Mouse (Mus musculus) frontal cortex, postnatal 36 days (tissue): ENCODE results near the gene St8sia1.

Experiments
- DNase-seq, 2 experiments: peaks; one replicate each; pipeline ENCODE4 v3.0.0; 2022; ENCODE audit warnings: low spot score in 2 of 2

The St8sia1 gene

DNA sequence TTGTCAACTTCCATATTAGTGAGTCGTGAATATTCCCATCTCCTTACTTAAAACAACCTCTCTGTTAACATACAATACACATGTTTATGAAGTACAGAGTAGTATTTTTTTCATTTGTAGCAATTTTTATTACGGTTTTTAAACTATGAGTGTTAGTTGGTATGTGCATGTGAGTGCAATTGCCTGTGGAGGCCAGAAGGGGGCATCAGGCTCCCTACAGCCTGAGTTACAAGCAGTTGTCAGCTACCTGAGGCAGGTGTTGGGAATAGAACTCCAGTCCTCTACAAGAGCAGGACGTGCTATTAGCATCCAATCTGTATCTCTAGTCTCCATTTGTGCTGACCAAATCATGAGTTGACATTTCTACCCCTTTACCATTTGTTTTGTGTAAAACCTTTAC lies 19.8 kb downstream of the St8sia1 start:
- no peak for DNase-seq

DNA sequence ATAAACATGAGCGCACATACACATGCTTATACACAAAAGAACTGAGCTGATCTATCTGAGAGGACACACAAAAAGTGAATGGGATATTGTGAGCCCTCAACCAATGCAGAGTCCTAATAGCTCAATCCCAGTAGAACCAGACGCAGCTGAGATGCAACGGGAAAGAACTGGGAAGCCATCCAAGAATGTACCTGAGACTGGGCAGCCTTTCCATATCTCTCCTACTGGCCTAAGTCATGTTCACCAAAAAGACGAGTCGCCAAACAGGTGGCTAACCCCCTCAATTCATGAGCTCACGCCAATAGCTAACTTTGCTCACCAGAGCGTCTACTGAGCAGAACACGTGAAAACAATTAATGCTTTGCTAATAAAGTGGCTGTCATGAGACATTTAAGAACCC lies 20.8 kb downstream of the St8sia1 start:
- no peak for DNase-seq

DNA sequence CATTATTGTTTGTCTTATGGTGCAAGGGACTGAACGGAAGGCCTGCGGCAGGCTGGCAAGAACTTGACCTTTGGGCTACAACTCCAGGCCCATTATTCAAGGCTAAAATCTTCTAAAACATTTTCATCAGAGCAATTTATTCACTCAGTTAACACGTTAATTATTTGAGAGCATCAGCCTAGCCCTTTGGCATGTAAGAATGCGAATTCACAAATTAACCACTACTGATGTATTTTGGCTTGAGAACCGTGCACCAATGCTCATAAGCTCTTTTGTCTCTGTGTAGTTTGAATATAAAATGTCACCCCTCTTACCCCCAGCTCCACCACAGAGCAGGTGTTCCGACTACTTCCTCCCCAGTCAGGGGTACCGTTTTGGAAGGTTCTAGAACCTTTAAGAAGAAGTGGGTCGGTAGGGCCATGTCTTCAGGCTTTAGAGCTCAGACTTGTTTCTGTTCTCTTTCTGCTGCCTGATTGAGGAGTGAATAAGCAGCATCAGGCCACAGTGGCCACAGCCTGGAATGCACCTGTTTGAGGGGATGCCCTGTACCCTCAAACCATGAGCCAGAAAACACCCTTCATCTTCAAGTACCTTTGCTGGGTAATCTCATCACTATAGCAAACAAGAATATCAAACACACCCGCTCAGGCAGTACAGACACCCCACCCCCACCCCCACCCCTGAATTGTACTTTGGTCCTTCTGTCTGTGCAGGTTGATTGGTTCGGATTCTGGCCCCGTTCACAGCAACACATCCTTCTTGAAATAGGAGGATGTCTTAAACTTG lies 22.5 kb downstream of the St8sia1 start:
- no peak for DNase-seq

DNA sequence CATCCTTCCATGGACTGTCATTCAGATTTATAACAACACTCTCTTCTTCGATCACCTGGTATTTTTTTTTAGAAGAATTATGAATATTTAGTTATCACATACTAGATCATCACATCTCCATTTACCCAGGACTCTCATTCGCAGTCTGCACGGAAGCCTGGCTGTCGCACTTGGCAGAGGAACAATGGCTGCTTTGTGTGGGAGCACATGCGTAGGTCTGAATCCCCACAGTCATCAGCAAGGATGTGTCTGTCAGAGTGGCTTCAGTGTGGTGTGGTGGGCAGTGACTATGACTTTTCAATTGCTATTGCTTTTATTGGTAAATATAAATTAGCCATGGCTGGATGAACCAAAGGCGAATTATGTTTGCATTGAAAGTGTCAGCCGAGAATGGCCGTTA lies 23.2 kb downstream of the St8sia1 start:
- peak in 1 of 2 experiments; percentile 42 for DNase-seq

DNA sequence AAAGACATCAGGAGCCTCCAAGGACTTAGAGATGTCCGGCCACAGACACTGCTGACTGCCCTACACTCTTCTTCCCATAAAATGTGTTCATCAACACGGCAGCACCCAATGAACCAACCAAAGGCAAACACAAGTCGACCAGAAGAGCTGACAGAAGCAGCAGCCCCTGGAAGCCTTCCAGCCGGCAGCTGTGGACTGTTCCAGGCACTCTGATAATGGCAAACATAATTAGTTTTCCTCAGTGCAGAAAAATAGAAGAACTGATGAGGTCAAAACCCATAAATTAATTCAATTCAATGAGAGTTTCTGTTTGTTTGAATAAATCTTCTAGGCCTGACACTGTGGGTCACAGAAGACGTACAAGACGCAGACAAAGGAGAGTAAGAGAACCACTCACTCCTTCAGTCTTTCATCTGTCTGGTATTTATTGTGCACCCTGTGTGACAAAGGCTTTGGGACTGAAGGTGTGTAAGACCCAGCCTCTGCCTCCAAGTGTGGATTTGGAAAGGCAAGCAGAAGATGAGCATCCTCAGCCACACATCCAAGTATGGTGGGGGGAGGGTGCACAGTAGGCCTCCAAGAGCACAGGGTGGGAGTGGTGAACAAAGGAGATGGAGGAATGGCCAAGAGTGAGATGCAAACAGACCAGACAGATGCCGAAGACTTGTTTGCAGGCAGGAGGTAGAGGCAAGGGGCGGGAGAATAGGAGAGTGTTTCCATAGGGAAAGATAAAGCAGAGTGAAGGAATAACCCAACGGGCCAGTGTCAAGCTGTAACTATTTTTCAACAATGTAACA lies 25.5 kb downstream of the St8sia1 start:
- DNase-seq: no peak

DNA sequence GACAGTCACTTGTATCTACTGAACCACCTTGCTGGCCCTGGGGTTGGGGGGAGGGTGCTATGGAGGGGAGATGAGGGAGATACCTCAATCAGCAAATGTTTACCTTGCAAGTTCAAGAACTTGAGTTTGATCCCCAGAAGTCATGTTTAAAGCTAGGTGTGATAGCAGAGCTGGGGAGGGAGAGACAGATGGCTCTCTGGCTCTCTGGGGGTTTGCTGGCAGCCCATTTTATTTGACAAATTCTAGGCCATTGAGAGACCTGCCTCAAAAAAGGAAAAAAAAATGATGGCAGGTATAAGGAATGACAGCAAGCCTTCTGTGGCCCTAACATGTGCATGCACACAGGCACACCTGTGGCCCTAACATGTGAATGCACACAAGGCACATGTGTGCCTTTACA lies 26.2 kb downstream of the St8sia1 start:
- DNase-seq: no peak

DNA sequence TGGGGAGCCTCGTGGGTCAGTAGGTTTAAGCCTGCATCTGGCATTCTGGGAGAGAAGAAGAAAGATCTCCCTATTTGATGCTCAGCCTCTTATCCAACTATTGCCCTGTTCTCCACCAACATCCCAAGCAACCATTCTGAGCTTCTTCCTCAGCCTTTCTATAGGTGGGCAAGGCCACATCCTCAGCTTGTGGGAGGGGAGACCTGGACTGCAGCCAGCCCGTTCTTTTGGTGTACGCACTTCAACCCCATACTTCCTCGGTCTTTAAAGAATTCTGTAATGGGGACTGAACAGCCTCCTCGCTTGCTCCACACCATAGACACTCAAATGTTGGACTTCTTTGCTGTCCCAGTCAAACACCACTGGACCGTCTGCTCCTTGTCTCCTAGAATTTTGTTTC lies 31.7 kb downstream of the St8sia1 start:
- DNase-seq: no peak

DNA sequence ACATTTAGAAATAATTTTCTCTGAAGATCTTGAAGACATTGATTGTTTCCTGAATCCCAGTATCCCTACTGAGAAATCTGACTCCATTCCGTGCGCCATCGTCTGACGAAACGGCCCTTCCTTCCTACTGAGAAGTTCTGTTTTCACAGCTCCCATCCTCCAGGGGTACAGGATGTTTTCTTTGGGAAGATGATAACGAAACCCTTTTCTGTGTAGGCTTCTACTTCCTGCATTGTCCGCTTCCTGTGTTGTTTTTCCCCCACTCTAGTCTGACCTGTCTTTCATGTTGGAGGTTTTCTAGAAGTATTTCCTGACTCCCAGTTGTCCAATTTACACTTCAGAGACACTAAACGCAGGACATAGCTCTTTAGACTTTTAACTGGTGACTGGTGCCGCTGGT lies 32.1 kb downstream of the St8sia1 start:
- no peak for DNase-seq

DNA sequence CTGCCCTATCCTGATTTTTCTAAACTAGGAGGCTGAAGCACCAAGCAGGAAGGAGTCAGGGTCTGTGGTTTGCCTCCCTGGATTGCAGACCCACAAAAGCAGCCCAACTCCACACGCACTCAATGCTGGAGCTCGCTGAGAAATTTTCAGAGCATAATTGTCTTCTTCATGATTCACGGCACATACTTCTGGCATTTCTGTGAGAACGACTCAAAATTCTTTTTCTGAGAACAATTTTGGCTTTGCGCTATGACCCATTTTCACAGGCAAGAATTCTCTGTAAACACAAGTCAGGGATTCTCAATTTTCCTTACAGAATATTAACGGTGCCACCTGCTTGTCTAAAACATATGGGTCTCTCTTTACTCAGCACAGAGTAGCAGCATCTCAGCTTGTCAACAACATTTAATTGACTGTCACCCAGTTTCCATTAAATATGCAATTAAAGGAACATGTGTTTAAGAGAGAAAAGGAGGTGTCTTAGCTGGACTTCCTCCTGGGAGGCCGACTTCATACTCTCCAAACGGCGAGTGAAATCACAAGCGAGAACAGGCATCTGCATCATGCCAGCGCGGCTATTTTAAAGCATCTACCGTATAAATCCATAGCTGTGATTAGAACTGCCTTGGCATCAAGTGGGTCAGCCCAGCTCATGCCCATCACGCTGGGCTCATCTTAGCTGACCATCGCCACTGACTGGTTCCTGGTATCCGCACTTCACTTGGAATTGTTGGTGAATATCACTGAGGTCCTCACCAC lies 35.5 kb downstream of the St8sia1 start:
- DNase-seq: peak; percentile 24 to 42

DNA sequence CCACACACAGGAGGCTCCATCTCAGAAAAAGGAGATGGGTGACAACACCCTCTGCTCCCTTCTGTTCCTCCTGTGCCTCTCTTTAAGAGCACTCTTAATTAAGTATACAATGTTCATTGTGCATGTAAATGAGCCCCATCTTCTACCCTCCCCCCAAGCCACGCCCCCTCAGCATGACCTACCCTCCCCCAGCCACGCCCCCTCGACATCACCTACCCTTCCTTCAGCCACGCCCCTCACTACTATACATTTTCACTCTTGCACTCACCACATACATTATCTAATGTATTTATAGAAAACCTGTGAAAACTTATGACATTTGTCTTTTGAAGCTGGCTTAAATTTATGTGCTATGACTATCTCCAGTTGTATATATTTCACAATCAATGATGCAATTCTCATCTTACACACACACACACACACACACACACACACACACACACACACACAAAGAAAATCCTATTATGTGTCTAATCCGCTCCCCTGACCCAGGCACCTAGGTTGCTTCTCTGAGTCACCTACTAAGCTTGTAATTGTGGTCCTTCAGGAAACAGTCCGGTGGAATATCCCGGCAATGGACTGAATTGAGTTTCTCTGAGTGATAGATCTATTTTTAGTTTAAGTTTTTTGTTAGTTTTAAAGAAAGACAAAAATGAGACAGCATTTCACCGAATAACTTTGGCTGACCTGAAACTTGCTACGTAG lies 37.2 kb downstream of the St8sia1 start:
- no peak for DNase-seq

GRCm38 (mm10) chr6:142925921-142926320 lies 38.3 kb downstream of the St8sia1 start:
- no peak for DNase-seq

GRCm38 (mm10) chr6:142925374-142925773 lies 38.9 kb downstream of the St8sia1 start:
- no peak for DNase-seq

DNA sequence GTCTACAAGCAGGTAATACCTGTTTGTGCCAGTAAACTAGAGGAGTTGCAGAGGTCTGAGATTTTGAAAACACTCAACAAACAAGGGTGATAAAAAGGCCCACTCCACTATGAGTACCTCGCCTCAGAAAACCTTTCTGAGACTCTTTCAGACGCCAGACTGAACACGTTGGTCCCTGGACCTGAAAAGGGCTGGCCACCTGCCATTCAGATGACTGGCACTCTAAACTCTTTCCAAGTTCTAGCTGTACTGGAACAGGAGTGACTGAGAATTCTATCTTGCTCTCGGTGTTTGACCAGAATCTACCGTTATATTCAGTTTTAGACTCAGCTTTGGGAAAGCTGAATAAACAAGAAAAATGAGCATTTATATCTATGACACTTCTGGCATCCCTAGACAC lies 43.4 kb downstream of the St8sia1 start:
- DNase-seq: no peak

DNA sequence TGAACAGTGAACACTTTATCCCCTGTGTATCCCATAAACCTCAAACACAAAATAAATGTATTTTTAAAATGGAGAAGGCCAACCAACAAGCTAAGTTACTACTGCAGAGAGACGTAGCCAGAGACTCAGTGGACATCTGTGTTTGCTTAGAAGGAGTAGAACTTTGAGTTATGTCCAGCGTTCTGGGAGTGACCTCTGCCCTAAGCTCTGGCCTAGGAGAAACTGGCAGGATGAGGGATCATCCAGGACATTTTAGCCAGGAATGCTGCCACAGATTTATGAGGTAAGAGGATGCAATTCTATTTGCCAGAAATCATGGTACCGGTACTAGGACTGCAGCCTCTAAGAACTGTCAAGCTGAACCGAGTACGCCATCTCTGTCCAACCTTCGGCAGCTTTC lies 45.6 kb downstream of the St8sia1 start:
- DNase-seq: no peak

GRCm38 (mm10) chr6:142917471-142917901 lies 46.8 kb downstream of the St8sia1 start:
- no peak for DNase-seq

DNA sequence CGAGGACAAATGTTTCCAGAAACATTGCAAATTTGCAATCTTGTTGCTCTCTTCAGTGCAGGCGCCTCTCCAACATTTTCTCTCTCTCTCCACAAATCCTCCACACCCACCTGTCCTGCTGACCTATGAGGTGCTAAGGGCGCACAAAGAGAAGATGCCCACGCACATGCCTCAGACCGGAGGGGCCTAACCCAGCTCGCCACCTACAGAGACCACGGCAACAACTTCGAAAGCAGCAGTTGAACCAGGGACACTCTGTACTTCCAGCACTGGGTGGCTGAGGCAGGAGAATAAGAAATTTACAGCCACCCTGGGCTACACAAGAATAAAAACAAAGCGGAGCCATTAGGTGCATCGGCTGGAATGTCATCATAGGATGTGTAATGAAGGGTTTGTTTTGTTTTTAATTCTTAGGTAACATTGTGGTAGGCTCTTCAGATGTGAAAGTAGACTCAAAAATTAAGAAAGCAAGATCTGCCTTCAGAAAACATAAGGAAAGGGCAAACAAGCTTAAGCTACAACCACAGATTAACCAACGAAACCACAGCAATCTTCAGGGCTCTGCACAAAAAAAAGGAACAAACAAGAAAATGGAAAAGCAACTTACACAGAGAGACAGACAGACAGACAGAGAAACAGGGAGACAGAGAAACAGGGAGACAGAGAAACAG lies 47.8 kb downstream of the St8sia1 start:
- no peak for DNase-seq

GRCm38 (mm10) chr6:142915464-142915863 lies 48.8 kb downstream of the St8sia1 start:
- DNase-seq: no peak

- no peak for DNase-seq
Observed at GRCm38 (mm10) chr6:142914676-142915075, 49.6 kb downstream of the St8sia1 start.

DNA sequence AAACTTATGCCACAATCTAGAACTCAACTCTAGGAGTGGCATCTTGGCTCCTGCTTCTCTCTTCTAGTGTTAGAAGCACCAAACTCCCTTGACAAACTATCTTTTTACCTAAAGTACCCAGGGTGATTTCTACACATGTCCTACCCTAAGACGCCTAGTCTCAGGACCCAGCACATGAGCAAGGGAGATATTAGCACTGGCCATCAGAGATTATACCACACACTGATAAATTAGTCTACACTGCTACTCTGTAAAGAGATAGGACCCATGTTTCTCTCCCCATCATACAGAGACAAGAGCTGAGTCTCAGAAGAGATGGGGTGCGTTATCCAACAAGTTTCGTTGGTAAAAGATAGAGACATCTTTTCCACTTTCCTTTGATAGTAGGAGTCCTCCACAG lies 53.0 kb downstream of the St8sia1 start:
- no peak for DNase-seq

DNA sequence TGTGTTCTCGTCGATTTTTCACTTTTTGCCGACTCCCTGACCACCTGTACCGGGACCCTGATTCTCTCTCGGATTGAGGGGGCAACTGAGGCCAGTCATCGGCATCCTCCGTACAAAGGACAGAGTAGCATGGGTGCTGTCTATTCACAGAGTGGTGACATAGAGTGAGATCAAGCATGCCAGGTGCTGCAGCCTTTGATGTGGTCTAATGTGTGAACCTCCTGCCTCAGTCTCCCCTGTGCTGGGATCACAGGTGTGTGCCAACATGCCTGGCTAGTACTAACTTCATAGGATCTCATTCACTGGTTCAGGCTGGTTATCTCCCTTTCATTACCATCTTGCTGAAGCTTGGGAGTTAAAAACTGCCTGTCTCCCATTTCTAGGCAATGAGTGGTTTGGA lies 53.5 kb downstream of the St8sia1 start:
- no peak for DNase-seq

- no peak for DNase-seq
Observed at GRCm38 (mm10) chr6:142909771-142910105, 54.5 kb downstream of the St8sia1 start.
